Mouse (Mus musculus): ENCODE measurements around the gene Emilin3. TPM values are rescaled to one million over a fixed set of nuclear protein-coding genes. Genes with fewer than 3 reads are reported as not detected.

Gene Emilin3
- polyA plus RNA-seq, 1 experiment from 2014 or later: 11.5 TPM

- 95% methylated on average over 12 of the region's 12 CpGs for WGBS
- ATAC-seq (ENCODE audit: low FRiP score, low TSS enrichment): no peak
These were observed 6.8 kb downstream of the Emilin3 start for GRCm38 (mm10) chr2:160905301-160905700.

GRCm38 (mm10) chr2:160901656-160902412 is 10.3 kb downstream of the Emilin3 start:
- no peaks in the 10 kb centered on the region for H3K36me3 ChIP-seq (ENCODE audit: insufficient read depth, low read length)
- 75% methylated on average over 7 of the region's 7 CpGs for WGBS
- H3K9ac ChIP-seq (replicated peaks; ENCODE audit: low read length): no peak overlapping the region
- H3K4me2 ChIP-seq (replicated peaks; ENCODE audit: low read depth, low read length): no peak overlapping the region
- ATAC-seq (ENCODE audit: low FRiP score, low TSS enrichment): no peak
- H3K4me1 ChIP-seq (ENCODE audit: insufficient read depth, low read length): no peaks in the 10 kb centered on the region
- H3K4me3 ChIP-seq (ENCODE audit: low read length): no peak overlapping the region
- H3K27me3 ChIP-seq (ENCODE audit: insufficient read depth, low read length): no peaks in the 10 kb centered on the region
- no peaks in the 10 kb centered on the region for H3K9me3 ChIP-seq (ENCODE audit: low read length)
- H3K27ac ChIP-seq (ENCODE audit: low read length): no peak overlapping the region

More at GRCm38 (mm10) chr2:160905301-160905700, 6.8 kb downstream of the Emilin3 start:
- peaks cover 6% of the 10 kb centered on the region for H3K27me3 ChIP-seq (ENCODE audit: insufficient read depth, low read length)
- H3K9me3 ChIP-seq (ENCODE audit: low read length): no peaks in the 10 kb centered on the region
- no peak overlapping the region for H3K27ac ChIP-seq (ENCODE audit: low read length)
- no peak overlapping the region for H3K4me3 ChIP-seq (ENCODE audit: low read length)
- H3K4me2 ChIP-seq (replicated peaks; ENCODE audit: low read depth, low read length): no peak overlapping the region
- H3K36me3 ChIP-seq (ENCODE audit: insufficient read depth, low read length): no peaks in the 10 kb centered on the region
- no peaks in the 10 kb centered on the region for H3K4me1 ChIP-seq (ENCODE audit: insufficient read depth, low read length)
- no peak overlapping the region for H3K9ac ChIP-seq (replicated peaks; ENCODE audit: low read length)

GRCm38 (mm10) chr2:160891697-160892096 is 20.4 kb downstream of the Emilin3 start:
- no peak overlapping the region for H3K27ac ChIP-seq (ENCODE audit: low read length)
- 84% methylated on average over 9 of the region's 9 CpGs for WGBS
- H3K9me3 ChIP-seq (ENCODE audit: low read length): 0 out of 2 replicates have a peak, but pooled peaks cover 4% of the 10 kb centered on the region
- H3K4me1 ChIP-seq (ENCODE audit: insufficient read depth, low read length): peaks cover 6% of the 10 kb centered on the region; the same call in 1 of the 2 replicates
- no peaks in the 10 kb centered on the region for H3K27me3 ChIP-seq (ENCODE audit: insufficient read depth, low read length)
- no peaks in the 10 kb centered on the region; the same call in 1 of the 2 replicates for H3K36me3 ChIP-seq (ENCODE audit: insufficient read depth, low read length)
- no peak for ATAC-seq (ENCODE audit: low FRiP score, low TSS enrichment)
- no peak overlapping the region for H3K4me2 ChIP-seq (replicated peaks; ENCODE audit: low read depth, low read length)
- H3K9ac ChIP-seq (replicated peaks; ENCODE audit: low read length): no peak overlapping the region
- H3K4me3 ChIP-seq (ENCODE audit: low read length): no peak overlapping the region

GRCm38 (mm10) chr2:160891045-160891444 is 21.1 kb downstream of the Emilin3 start:
- WGBS: 82% methylated on average over 5 of the region's 5 CpGs
- no peaks in the 10 kb centered on the region; the same call in 1 of the 2 replicates for H3K36me3 ChIP-seq (ENCODE audit: insufficient read depth, low read length)
- no peak for ATAC-seq (ENCODE audit: low FRiP score, low TSS enrichment)
- no peak overlapping the region for H3K4me2 ChIP-seq (replicated peaks; ENCODE audit: low read depth, low read length)
- H3K27ac ChIP-seq (ENCODE audit: low read length): no peak overlapping the region
- peaks cover 6% of the 10 kb centered on the region; the same call in 1 of the 2 replicates for H3K4me1 ChIP-seq (ENCODE audit: insufficient read depth, low read length)
- H3K9ac ChIP-seq (replicated peaks; ENCODE audit: low read length): no peak overlapping the region
- 0 out of 2 replicates have a peak, but pooled peaks cover 1% of the 10 kb centered on the region for H3K9me3 ChIP-seq (ENCODE audit: low read length)
- H3K27me3 ChIP-seq (ENCODE audit: insufficient read depth, low read length): no peaks in the 10 kb centered on the region
- no peak overlapping the region for H3K4me3 ChIP-seq (ENCODE audit: low read length)

DNA sequence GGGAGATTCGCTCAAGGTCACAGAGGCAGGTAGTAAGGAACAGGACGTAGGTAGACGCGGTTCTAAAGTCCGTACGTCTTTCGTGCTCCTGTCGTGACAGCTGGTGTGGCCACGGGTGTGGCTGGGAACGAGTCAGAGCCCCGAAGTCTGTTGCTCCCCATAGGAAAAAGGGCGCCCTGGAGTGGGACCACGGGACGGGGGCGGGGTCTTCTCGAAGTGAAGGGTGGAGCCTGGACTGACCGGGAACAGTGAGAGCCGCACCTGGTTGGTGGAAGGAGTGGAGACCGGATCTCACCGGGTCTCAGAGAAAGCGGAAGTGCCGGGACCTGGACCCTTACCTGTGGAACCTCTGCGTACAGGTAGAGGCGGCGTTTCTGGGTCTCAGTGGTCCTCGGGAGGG is 24.3 kb downstream of the Emilin3 start:
- Histone ChIP-seq H3K27ac (ENCODE audit: low read length) (peak overlapping the region; percentile 59; the same call in 1 of the 2 replicates), H3K4me1 (ENCODE audit: insufficient read depth, low read length) (peaks cover 6% of the 10 kb centered on the region; the same call in 1 of the 2 replicates), H3K27me3 (ENCODE audit: insufficient read depth, low read length) (no peaks in the 10 kb centered on the region), H3K4me3 (ENCODE audit: low read length) (peak overlapping the region; percentile 59), H3K36me3 (ENCODE audit: insufficient read depth, low read length) (no peaks in the 10 kb centered on the region), H3K9me3 (ENCODE audit: low read length) (no peaks in the 10 kb centered on the region), H3K9ac (replicated peaks; ENCODE audit: low read length) (peak overlapping the region; percentile 63), H3K4me2 (replicated peaks; ENCODE audit: low read depth, low read length) (peak overlapping the region; percentile 95)
- WGBS: under 1% methylated on average over 26 of the region's 26 CpGs
- peak; percentile 95 for ATAC-seq (ENCODE audit: low FRiP score, low TSS enrichment)

GRCm38 (mm10) chr2:160887284-160887683 is 24.8 kb downstream of the Emilin3 start:
- peak overlapping the region; percentile 59; the same call in 1 of the 2 replicates for H3K27ac ChIP-seq (ENCODE audit: low read length)
- peak overlapping the region; percentile 95 for H3K4me2 ChIP-seq (replicated peaks; ENCODE audit: low read depth, low read length)
- no peaks in the 10 kb centered on the region for H3K27me3 ChIP-seq (ENCODE audit: insufficient read depth, low read length)
- peaks cover 6% of the 10 kb centered on the region; the same call in 1 of the 2 replicates for H3K4me1 ChIP-seq (ENCODE audit: insufficient read depth, low read length)
- H3K9me3 ChIP-seq (ENCODE audit: low read length): no peaks in the 10 kb centered on the region
- peak overlapping the region; percentile 59 for H3K4me3 ChIP-seq (ENCODE audit: low read length)
- peak; percentile 82 for ATAC-seq (ENCODE audit: low FRiP score, low TSS enrichment)
- peak overlapping the region; percentile 59 for H3K9ac ChIP-seq (replicated peaks; ENCODE audit: low read length)
- under 1% methylated on average over 11 of the region's 11 CpGs for WGBS
- H3K36me3 ChIP-seq (ENCODE audit: insufficient read depth, low read length): no peaks in the 10 kb centered on the region

- Histone ChIP-seq H3K4me3 (ENCODE audit: low read length) (no peak overlapping the region), H3K27me3 (ENCODE audit: insufficient read depth, low read length) (no peaks in the 10 kb centered on the region), H3K9me3 (ENCODE audit: low read length) (no peaks in the 10 kb centered on the region), H3K9ac (replicated peaks; ENCODE audit: low read length) (no peak overlapping the region), H3K36me3 (ENCODE audit: insufficient read depth, low read length) (no peaks in the 10 kb centered on the region), H3K4me2 (replicated peaks; ENCODE audit: low read depth, low read length) (no peak overlapping the region), H3K4me1 (ENCODE audit: insufficient read depth, low read length) (peaks cover 6% of the 10 kb centered on the region; the same call in 1 of the 2 replicates), H3K27ac (ENCODE audit: low read length) (no peak overlapping the region)
- ATAC-seq (ENCODE audit: low FRiP score, low TSS enrichment): no peak
- WGBS: 78% methylated on average over 3 of the region's 3 CpGs
These were observed 25.9 kb downstream of the Emilin3 start for GRCm38 (mm10) chr2:160886221-160886620.

- no peak overlapping the region for H3K4me3 ChIP-seq (ENCODE audit: low read length)
- no peak overlapping the region for H3K27ac ChIP-seq (ENCODE audit: low read length)
- H3K27me3 ChIP-seq (ENCODE audit: insufficient read depth, low read length): no peaks in the 10 kb centered on the region
- H3K9me3 ChIP-seq (ENCODE audit: low read length): no peaks in the 10 kb centered on the region
- ATAC-seq (ENCODE audit: low FRiP score, low TSS enrichment): no peak
- WGBS: 12% methylated on average over 2 of the region's 2 CpGs
- no peaks in the 10 kb centered on the region for H3K36me3 ChIP-seq (ENCODE audit: insufficient read depth, low read length)
- H3K4me2 ChIP-seq (replicated peaks; ENCODE audit: low read depth, low read length): no peak overlapping the region
- H3K9ac ChIP-seq (replicated peaks; ENCODE audit: low read length): no peak overlapping the region
- H3K4me1 ChIP-seq (ENCODE audit: insufficient read depth, low read length): peaks cover 6% of the 10 kb centered on the region; the same call in 1 of the 2 replicates
These were observed 27.3 kb downstream of the Emilin3 start for GRCm38 (mm10) chr2:160884830-160885229.

GRCm38 (mm10) chr2:160883912-160884311 is 28.2 kb downstream of the Emilin3 start:
- Histone ChIP-seq H3K4me1 (ENCODE audit: insufficient read depth, low read length) (peaks cover 6% of the 10 kb centered on the region; the same call in 1 of the 2 replicates), H3K27me3 (ENCODE audit: insufficient read depth, low read length) (no peaks in the 10 kb centered on the region), H3K4me2 (replicated peaks; ENCODE audit: low read depth, low read length) (no peak overlapping the region), H3K27ac (ENCODE audit: low read length) (no peak overlapping the region), H3K36me3 (ENCODE audit: insufficient read depth, low read length) (no peaks in the 10 kb centered on the region), H3K4me3 (ENCODE audit: low read length) (no peak overlapping the region), H3K9ac (replicated peaks; ENCODE audit: low read length) (no peak overlapping the region), H3K9me3 (ENCODE audit: low read length) (no peaks in the 10 kb centered on the region)
- 79% methylated on average over 4 of the region's 4 CpGs for whole genome bisulfite sequencing
- no peak for ATAC-seq (ENCODE audit: low FRiP score, low TSS enrichment)

GRCm38 (mm10) chr2:160882436-160882835 is 29.7 kb downstream of the Emilin3 start:
- Histone ChIP-seq H3K4me1 (ENCODE audit: insufficient read depth, low read length) (peaks cover under 1% of the 10 kb centered on the region; the same call in 1 of the 2 replicates), H3K9me3 (ENCODE audit: low read length) (no peaks in the 10 kb centered on the region), H3K4me2 (replicated peaks; ENCODE audit: low read depth, low read length) (no peak overlapping the region), H3K9ac (replicated peaks; ENCODE audit: low read length) (no peak overlapping the region), H3K27ac (ENCODE audit: low read length) (no peak overlapping the region), H3K27me3 (ENCODE audit: insufficient read depth, low read length) (no peaks in the 10 kb centered on the region), H3K36me3 (ENCODE audit: insufficient read depth, low read length) (no peaks in the 10 kb centered on the region), H3K4me3 (ENCODE audit: low read length) (no peak overlapping the region)
- 80% methylated on average over 5 of the region's 5 CpGs for WGBS
- no peak for ATAC-seq (ENCODE audit: low FRiP score, low TSS enrichment)

Data from kidney, embryonic 16.5 days (tissue).